Mouse (Mus musculus): ENCODE data around the gene Olfr223. TPM values are rescaled to one million over a fixed set of nuclear protein-coding genes. Genes with fewer than 3 reads are reported as not detected.
A peak's percentile ranks its signal among the peaks of the same experiment; 100 is the strongest.

Gene Olfr223
- polyA plus RNA-seq, 1 experiment: not detected

DNA sequence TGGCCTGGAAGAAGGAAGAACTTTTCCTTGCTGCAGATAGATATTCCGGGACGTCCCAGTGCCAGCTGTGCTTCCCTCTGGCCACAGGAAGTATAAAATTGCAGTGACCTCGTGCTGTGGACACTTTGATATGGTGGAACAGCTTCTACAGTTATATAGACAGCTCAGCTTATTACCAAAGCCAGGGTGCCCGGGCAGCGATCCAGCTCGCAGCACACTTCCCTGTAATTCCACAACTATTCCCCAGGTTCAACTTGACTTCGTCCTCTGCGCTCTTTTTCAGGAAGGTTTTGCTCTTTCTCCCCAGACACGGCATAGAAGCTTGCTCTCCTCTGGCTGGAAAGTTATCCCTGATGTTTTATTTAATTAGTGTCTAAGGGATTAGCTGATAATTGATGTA, 17.4 kb downstream of the Olfr223 start:
- WGBS: 52% methylated on average over 9 of the region's 9 CpGs
- no peak overlapping the region for H3K4me3 ChIP-seq (replicated peaks; ENCODE audit: control insufficient read depth, low read depth, low read length)
- H3K4me1 ChIP-seq (ENCODE audit: control insufficient read depth, insufficient read depth, low read length): no peaks in the 10 kb centered on the region
- TF ChIP-seq POLR2A (IDR thresholded peaks at IDR 0.05; ENCODE audit: borderline replicate concordance, control insufficient read depth, low read depth, low read length) (no peak), CTCF (IDR thresholded peaks at IDR 0.05; ENCODE audit: control insufficient read depth, insufficient read depth, low read length) (no peak)
- no peak overlapping the region for H3K27ac ChIP-seq (ENCODE audit: control insufficient read depth, insufficient read depth, low read depth, low read length, poor library complexity)

DNA sequence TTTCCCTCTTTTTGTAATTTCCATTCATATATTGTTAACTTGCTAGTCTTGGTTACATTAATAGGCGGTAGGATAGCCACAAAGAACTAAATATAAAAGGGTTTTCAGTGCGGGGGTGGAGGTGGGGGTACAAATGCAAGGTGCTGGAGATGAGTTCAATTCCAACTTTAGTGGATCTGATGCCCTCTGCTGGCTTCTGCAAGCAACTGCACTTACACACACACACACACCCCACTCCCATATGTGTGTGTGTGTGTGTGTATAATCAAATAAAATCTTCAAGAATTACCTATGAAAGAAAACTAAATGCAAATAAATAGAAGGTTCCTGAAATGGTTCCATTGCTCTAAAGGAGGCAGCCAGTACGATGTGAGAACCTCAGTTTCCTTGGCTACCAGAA, 23.8 kb downstream of the Olfr223 start:
- TF ChIP-seq POLR2A (IDR thresholded peaks at IDR 0.05; ENCODE audit: borderline replicate concordance, control insufficient read depth, low read depth, low read length): no peak
- peak; percentile 59 for TF ChIP-seq CTCF (IDR thresholded peaks at IDR 0.05; ENCODE audit: control insufficient read depth, insufficient read depth, low read length)
- H3K27ac ChIP-seq (ENCODE audit: control insufficient read depth, insufficient read depth, low read depth, low read length, poor library complexity): no peak overlapping the region
- no peaks in the 10 kb centered on the region for H3K4me1 ChIP-seq (ENCODE audit: control insufficient read depth, insufficient read depth, low read length)
- no peak overlapping the region for H3K4me3 ChIP-seq (replicated peaks; ENCODE audit: control insufficient read depth, low read depth, low read length)
- 44% methylated on average over 3 of the region's 3 CpGs for WGBS

DNA sequence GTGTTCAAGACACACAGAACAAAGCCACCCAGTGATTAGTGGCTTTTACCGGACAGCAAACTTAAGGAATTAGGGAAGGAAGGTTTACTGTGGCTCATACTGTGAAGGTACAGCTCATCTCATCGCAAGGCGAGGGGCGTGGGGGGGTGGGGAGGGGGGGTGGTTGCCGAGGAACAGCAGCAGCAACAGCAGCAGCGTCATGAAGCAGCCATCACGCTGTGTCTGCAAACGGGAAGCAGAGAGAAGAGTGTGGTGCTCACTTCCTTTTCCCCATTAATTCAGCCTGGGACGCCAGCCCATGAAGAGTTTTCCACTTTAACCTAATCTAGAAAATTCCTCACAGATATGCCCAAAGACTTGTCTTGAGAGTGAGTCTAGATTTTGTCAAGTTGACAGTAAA, 30.3 kb downstream of the Olfr223 start:
- peaks cover 1% of the 10 kb centered on the region; the same call in 1 of the 2 replicates for H3K4me1 ChIP-seq (ENCODE audit: control insufficient read depth, insufficient read depth, low read length)
- WGBS: 41% methylated on average over 9 of the region's 9 CpGs
- H3K4me3 ChIP-seq (replicated peaks; ENCODE audit: control insufficient read depth, low read depth, low read length): no peak overlapping the region
- H3K27ac ChIP-seq (ENCODE audit: control insufficient read depth, insufficient read depth, low read depth, low read length, poor library complexity): no peak overlapping the region
- TF ChIP-seq CTCF (IDR thresholded peaks at IDR 0.05; ENCODE audit: control insufficient read depth, insufficient read depth, low read length) (no peak), POLR2A (IDR thresholded peaks at IDR 0.05; ENCODE audit: borderline replicate concordance, control insufficient read depth, low read depth, low read length) (no peak)

DNA sequence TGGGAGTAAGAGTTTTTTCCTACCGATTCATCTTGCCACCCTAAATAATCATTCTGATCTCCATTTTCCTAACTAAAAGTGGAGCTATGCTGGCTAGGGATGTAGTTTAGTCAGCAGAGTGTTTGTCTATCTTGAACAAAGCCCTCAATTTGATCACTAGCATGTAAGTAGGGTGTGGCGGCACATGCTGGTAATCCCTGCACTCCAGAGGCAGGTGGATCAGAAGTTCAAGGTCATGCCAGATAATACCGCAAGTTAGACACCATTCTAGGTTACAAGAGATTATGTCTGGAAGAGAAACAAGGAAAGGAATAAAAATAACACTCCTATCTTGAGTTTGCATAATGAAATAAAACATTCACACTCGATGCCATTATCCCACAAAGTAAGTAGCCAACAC, 30.8 kb downstream of the Olfr223 start:
- peaks cover 1% of the 10 kb centered on the region; the same call in 1 of the 2 replicates for H3K4me1 ChIP-seq (ENCODE audit: control insufficient read depth, insufficient read depth, low read length)
- no peak overlapping the region for H3K27ac ChIP-seq (ENCODE audit: control insufficient read depth, insufficient read depth, low read depth, low read length, poor library complexity)
- H3K4me3 ChIP-seq (replicated peaks; ENCODE audit: control insufficient read depth, low read depth, low read length): no peak overlapping the region
- TF ChIP-seq POLR2A (IDR thresholded peaks at IDR 0.05; ENCODE audit: borderline replicate concordance, control insufficient read depth, low read depth, low read length) (no peak), CTCF (IDR thresholded peaks at IDR 0.05; ENCODE audit: control insufficient read depth, insufficient read depth, low read length) (no peak)
- 89% methylated on average over 4 of the region's 4 CpGs for WGBS

DNA sequence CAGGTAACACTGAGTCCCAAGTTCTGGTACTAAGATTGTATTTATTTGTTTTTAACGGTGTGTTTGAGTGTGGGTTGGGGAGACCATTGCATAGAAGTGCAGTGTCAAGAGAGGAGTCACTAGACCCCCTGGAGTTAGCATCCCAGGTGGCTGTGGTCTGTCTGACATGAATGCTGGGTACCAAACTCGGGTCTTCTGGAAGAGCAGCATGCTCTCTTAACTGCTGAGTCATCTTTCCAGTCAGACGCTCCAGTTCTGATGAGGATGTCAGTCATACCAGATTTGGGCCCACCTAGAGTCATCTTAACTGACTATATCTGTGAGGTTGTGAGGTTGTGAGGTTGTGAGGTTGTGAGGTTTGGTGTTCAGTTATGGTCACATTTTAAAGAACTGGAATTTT, 32.2 kb downstream of the Olfr223 start:
- Histone ChIP-seq H3K4me3 (replicated peaks; ENCODE audit: control insufficient read depth, low read depth, low read length) (no peak overlapping the region), H3K4me1 (ENCODE audit: control insufficient read depth, insufficient read depth, low read length) (peaks cover 1% of the 10 kb centered on the region; the same call in 1 of the 2 replicates), H3K27ac (ENCODE audit: control insufficient read depth, insufficient read depth, low read depth, low read length, poor library complexity) (no peak overlapping the region)
- 37% methylated on average over 3 of the region's 3 CpGs for WGBS
- TF ChIP-seq CTCF (IDR thresholded peaks at IDR 0.05; ENCODE audit: control insufficient read depth, insufficient read depth, low read length): no peak
- TF ChIP-seq POLR2A (IDR thresholded peaks at IDR 0.05; ENCODE audit: borderline replicate concordance, control insufficient read depth, low read depth, low read length): no peak

DNA sequence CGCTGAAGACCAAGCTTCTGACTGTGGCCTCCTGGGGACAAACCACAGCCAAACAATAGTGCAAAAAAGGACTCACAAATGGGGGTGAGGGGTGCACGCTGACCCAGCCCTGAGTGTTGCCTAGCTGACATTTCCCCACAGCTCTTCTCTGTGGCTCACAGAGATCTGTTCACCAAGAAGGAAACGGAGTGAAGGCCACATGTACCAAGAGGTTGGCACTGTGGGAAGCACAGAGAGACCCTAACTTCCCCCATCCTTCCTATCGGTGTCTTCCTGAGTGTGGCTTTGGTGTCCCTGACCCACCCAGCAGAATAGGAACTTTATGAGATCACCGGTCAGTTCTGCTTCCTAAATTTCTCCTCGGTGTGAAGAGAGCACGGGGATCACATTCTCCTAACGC, 38.6 kb downstream of the Olfr223 start:
- TF ChIP-seq POLR2A (IDR thresholded peaks at IDR 0.05; ENCODE audit: borderline replicate concordance, control insufficient read depth, low read depth, low read length) (no peak), CTCF (IDR thresholded peaks at IDR 0.05; ENCODE audit: control insufficient read depth, insufficient read depth, low read length) (no peak)
- H3K4me3 ChIP-seq (replicated peaks; ENCODE audit: control insufficient read depth, low read depth, low read length): no peak overlapping the region
- peaks cover 2% of the 10 kb centered on the region; the same call in 1 of the 2 replicates for H3K4me1 ChIP-seq (ENCODE audit: control insufficient read depth, insufficient read depth, low read length)
- WGBS: 27% methylated on average over 8 of the region's 8 CpGs
- H3K27ac ChIP-seq (ENCODE audit: control insufficient read depth, insufficient read depth, low read depth, low read length, poor library complexity): no peak overlapping the region

DNA sequence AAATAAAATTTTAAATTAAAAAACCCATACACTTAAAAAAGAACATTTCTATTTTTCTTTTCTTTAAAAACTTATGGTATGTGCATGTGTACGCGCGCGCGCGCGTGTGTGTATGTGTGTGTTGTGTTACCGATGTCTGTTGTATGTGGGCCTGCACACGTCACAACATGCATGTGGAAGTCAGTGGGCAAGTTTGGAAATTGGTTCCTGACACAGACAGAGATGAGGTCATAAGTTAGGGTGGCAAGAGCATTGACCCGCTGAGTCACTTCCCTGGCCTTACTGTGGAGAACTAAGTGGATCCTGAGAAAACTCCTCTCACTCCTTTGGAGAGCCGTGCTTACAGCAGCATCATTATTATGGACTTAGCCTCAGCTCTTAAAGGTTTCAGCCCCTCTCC, 39.0 kb downstream of the Olfr223 start:
- Histone ChIP-seq H3K27ac (ENCODE audit: control insufficient read depth, insufficient read depth, low read depth, low read length, poor library complexity) (no peak overlapping the region), H3K4me1 (ENCODE audit: control insufficient read depth, insufficient read depth, low read length) (peaks cover 1% of the 10 kb centered on the region; the same call in 1 of the 2 replicates), H3K4me3 (replicated peaks; ENCODE audit: control insufficient read depth, low read depth, low read length) (no peak overlapping the region)
- WGBS: 87% methylated on average over 11 of the region's 11 CpGs
- TF ChIP-seq CTCF (IDR thresholded peaks at IDR 0.05; ENCODE audit: control insufficient read depth, insufficient read depth, low read length) (no peak), POLR2A (IDR thresholded peaks at IDR 0.05; ENCODE audit: borderline replicate concordance, control insufficient read depth, low read depth, low read length) (no peak)

DNA sequence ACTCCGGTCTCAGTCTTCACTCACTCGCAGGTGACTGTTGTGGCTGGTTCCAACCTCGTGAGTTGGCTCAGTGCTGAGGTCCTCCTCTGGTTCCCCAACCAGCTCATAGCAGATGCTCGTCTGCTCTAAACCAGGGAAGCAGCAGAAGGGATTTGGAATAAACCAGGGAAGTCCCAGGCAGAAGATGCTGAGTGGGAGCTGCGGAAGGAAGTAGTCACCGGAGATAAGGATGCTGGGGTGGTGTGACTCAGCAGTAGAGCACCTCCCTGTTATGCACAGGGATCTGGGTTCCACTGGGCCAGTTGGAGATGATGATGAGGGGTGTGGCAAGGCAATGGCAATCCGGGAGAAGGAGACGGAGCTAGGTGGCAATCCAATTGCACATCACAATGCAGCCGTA, 49.1 kb downstream of the Olfr223 start:
- WGBS: 58% methylated on average over 9 of the region's 9 CpGs
- H3K4me3 ChIP-seq (replicated peaks; ENCODE audit: control insufficient read depth, low read depth, low read length): peak overlapping the region; percentile 52

DNA sequence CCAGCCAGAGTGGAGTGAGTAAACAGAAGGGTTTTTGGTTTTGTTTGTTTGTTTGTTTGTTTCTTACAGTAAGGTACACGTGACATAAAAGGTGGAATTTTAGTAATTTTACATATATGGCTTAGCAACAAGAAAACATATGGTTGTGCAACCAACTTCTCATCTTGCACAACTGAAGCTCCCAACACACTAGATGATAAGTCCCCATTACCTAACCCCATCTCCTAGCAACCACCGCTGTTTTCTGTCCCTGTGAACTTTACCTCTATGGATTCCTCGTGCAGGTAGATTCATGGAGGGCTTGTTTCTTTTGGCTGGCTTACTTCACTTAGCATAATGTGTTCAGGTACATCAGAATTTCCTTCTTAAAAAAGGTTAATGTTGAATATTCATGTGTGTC, 49.7 kb downstream of the Olfr223 start:
- 43% methylated on average over 3 of the region's 3 CpGs for WGBS
- TF ChIP-seq CTCF (IDR thresholded peaks at IDR 0.05; ENCODE audit: control insufficient read depth, insufficient read depth, low read length): no peak
- no peak for TF ChIP-seq POLR2A (IDR thresholded peaks at IDR 0.05; ENCODE audit: borderline replicate concordance, control insufficient read depth, low read depth, low read length)
- H3K27ac ChIP-seq (ENCODE audit: control insufficient read depth, insufficient read depth, low read depth, low read length, poor library complexity): peak overlapping the region; percentile 50; the same call in 1 of the 2 replicates
- H3K4me1 ChIP-seq (ENCODE audit: control insufficient read depth, insufficient read depth, low read length): peaks cover 3% of the 10 kb centered on the region; the same call in 1 of the 2 replicates
- H3K4me3 ChIP-seq (replicated peaks; ENCODE audit: control insufficient read depth, low read depth, low read length): peak overlapping the region; percentile 51

More for the DNA sequence above, 49.1 kb downstream of the Olfr223 start:
- Histone ChIP-seq H3K27ac (ENCODE audit: control insufficient read depth, insufficient read depth, low read depth, low read length, poor library complexity) (no peak overlapping the region), H3K4me1 (ENCODE audit: control insufficient read depth, insufficient read depth, low read length) (peaks cover 3% of the 10 kb centered on the region; the same call in 1 of the 2 replicates)
- TF ChIP-seq POLR2A (IDR thresholded peaks at IDR 0.05; ENCODE audit: borderline replicate concordance, control insufficient read depth, low read depth, low read length) (no peak), CTCF (IDR thresholded peaks at IDR 0.05; ENCODE audit: control insufficient read depth, insufficient read depth, low read length) (no peak)

All from bone marrow, adult 2 months (tissue).